In genomic region chr4:136801463-136801862, GRCm38 (mm10) we compare ENCODE assay signal across 22 mouse cellular contexts. TPM values are rescaled to one million over a fixed set of nuclear protein-coding genes. Genes with fewer than 3 reads are reported as not detected.
DNase-seq lines count a peak whose midpoint lies in the region; ATAC-seq and TF ChIP-seq lines count a peak whose summit lies in the region.
"Had no signal": no experiment of that assay in that cellular context is flagged by ENCODE, and none has a peak within 500 bp of the region (broad histone marks: within the 10 kb centered on the region; RNA-seq: fewer than 3 reads in every experiment).

No protein-coding gene starts in this region.

- H3K27ac ChIP-seq in heart, embryonic 10.5 days, result 0 out of 2 replicates have a peak overlapping the region, but pooled peaks have one; percentile 16
- H3K27ac ChIP-seq in heart, adult 2 months, result no peak overlapping the region
- H3K27ac ChIP-seq in midbrain, embryonic 12.5 days (replicated peaks), result 0 out of 2 replicates have a peak overlapping the region, but pooled peaks have one; percentile 36
- no peak overlapping the region for H3K27ac ChIP-seq in midbrain, embryonic 15.5 days
- H3K27ac ChIP-seq: hindbrain, embryonic 13.5 days had no signal

- no peak for DNase-seq in heart, embryonic 10.5 days (ENCODE audit: low spot score)
- DNase-seq in heart, adult 2 months, result no peak
- peak; percentile 42 for DNase-seq in thymus, postnatal 14 days
- no peak for DNase-seq in left cerebral cortex, postnatal 10 days (ENCODE audit: extremely low spot score in 1 of 2, low spot score in 2 of 2)
- no peak for DNase-seq in right cerebral cortex, postnatal 14 days
- DNase-seq: adrenal gland, adult 8-10 months; cerebellum, adult 18-20 months; cerebellum, postnatal 36 days; gastrocnemius, postnatal 14 days; heart, postnatal 36 days; kidney, adult 8-10 months; kidney, postnatal 10 days; lung, postnatal 14 days; spleen, adult 18-20 months had no signal

- intact Hi-C loops in heart, adult 2 months (cut with DNase I), result no loop called here
- intact Hi-C loops in left cerebral cortex, postnatal 10 days (cut with DNase I), result no loop called here

- no peaks in the 10 kb centered on the region for H3K9me3 ChIP-seq in heart, embryonic 10.5 days
- H3K9me3 ChIP-seq in midbrain, embryonic 12.5 days, result no peaks in the 10 kb centered on the region
- H3K9me3 ChIP-seq in midbrain, embryonic 15.5 days, result no peaks in the 10 kb centered on the region
- H3K9me3 ChIP-seq: embryonic facial prominence, embryonic 15.5 days; heart, embryonic 15.5 days; hindbrain, embryonic 13.5 days had no signal

- WGBS in heart, embryonic 10.5 days, result 86% methylated on average over 8 of the region's 8 CpGs
- WGBS in heart, adult 2 months, result 84% methylated on average over 8 of the region's 8 CpGs
- 84% methylated on average over 8 of the region's 8 CpGs for WGBS in midbrain, embryonic 12.5 days
- 96% methylated on average over 8 of the region's 8 CpGs for WGBS in midbrain, embryonic 15.5 days

- H3K4me3 ChIP-seq in heart, embryonic 10.5 days, result no peak overlapping the region
- H3K4me3 ChIP-seq in heart, adult 2 months, result no peak overlapping the region
- H3K4me3 ChIP-seq in midbrain, embryonic 12.5 days, result no peak overlapping the region
- no peak overlapping the region for H3K4me3 ChIP-seq in midbrain, embryonic 15.5 days
- H3K4me3 ChIP-seq in myocyte, result no peak overlapping the region
- H3K4me3 ChIP-seq: embryonic facial prominence, embryonic 15.5 days; heart, embryonic 15.5 days; hindbrain, embryonic 13.5 days had no signal

- no peak for ATAC-seq in midbrain, embryonic 12.5 days (ENCODE audit: low FRiP score, low read depth)
- no peak for ATAC-seq in midbrain, embryonic 15.5 days (replicated peaks)
- ATAC-seq: activated CD4-positive, CD25-positive, alpha-beta regulatory T cell, adult 4 months; forebrain, embryonic 14.5 days had no signal

- peaks cover 46% of the 10 kb centered on the region for H3K27me3 ChIP-seq in heart, embryonic 10.5 days (ENCODE audit: insufficient read depth, poor library complexity, severe bottlenecking)
- H3K27me3 ChIP-seq in heart, adult 2 months (ENCODE audit: control insufficient read depth, insufficient read depth, low read length), result no peaks in the 10 kb centered on the region
- no peaks in the 10 kb centered on the region for H3K27me3 ChIP-seq in midbrain, embryonic 12.5 days
- no peaks in the 10 kb centered on the region for H3K27me3 ChIP-seq in midbrain, embryonic 15.5 days (replicated peaks)
- no peaks in the 10 kb centered on the region for H3K27me3 ChIP-seq in myocyte (ENCODE audit: control insufficient read depth, insufficient read depth, insufficient read length)
- H3K27me3 ChIP-seq: embryonic facial prominence, embryonic 15.5 days; hindbrain, embryonic 13.5 days had no signal

- no peak overlapping the region for H3K4me2 ChIP-seq in midbrain, embryonic 12.5 days (replicated peaks)
- H3K4me2 ChIP-seq in midbrain, embryonic 15.5 days, result no peak overlapping the region
- no peak overlapping the region for H3K4me2 ChIP-seq in myocyte (ENCODE audit: low read depth)
- H3K4me2 ChIP-seq: embryonic facial prominence, embryonic 15.5 days; hindbrain, embryonic 13.5 days had no signal

- no peaks in the 10 kb centered on the region for H3K36me3 ChIP-seq in heart, embryonic 10.5 days
- H3K36me3 ChIP-seq in heart, adult 2 months (ENCODE audit: control insufficient read depth, insufficient read depth, low read length), result no peaks in the 10 kb centered on the region
- H3K36me3 ChIP-seq in midbrain, embryonic 12.5 days, result peaks cover 9% of the 10 kb centered on the region; the same call in 1 of the 2 replicates
- H3K36me3 ChIP-seq in midbrain, embryonic 15.5 days (replicated peaks), result no peaks in the 10 kb centered on the region
- H3K36me3 ChIP-seq in myocyte (ENCODE audit: control insufficient read depth, insufficient read depth), result no peaks in the 10 kb centered on the region
- H3K36me3 ChIP-seq: embryonic facial prominence, embryonic 15.5 days; heart, embryonic 15.5 days; hindbrain, embryonic 13.5 days had no signal

- no peak for TF ChIP-seq EP300 in heart, adult 2 months (IDR thresholded peaks at IDR 0.05; ENCODE audit: insufficient read depth, low read depth, low read length)

- TF ChIP-seq POLR2A in heart, adult 2 months (IDR thresholded peaks at IDR 0.05; ENCODE audit: insufficient read depth, low read depth, low read length), result no peak
- no peak for TF ChIP-seq POLR2A in myocyte (IDR thresholded peaks at IDR 0.05; ENCODE audit: insufficient read length, low read depth)

- H3K79me2 ChIP-seq in heart, adult 2 months (replicated peaks; ENCODE audit: control insufficient read depth, insufficient read depth, low read length), result no peaks in the 10 kb centered on the region
- no peaks in the 10 kb centered on the region for H3K79me2 ChIP-seq in myocyte (ENCODE audit: control insufficient read depth, insufficient read depth)

- H3K9ac ChIP-seq in heart, adult 2 months (ENCODE audit: low read depth, low read length), result no peak overlapping the region
- no peak overlapping the region for H3K9ac ChIP-seq in midbrain, embryonic 12.5 days (replicated peaks)
- H3K9ac ChIP-seq in midbrain, embryonic 15.5 days, result no peak overlapping the region
- H3K9ac ChIP-seq: embryonic facial prominence, embryonic 15.5 days; heart, embryonic 15.5 days; hindbrain, embryonic 13.5 days had no signal

- no peak for TF ChIP-seq CTCF in heart, adult 2 months (IDR thresholded peaks at IDR 0.05)

- peaks cover 87% of the 10 kb centered on the region for H3K4me1 ChIP-seq in heart, embryonic 10.5 days
- H3K4me1 ChIP-seq in heart, adult 2 months (ENCODE audit: control insufficient read depth, insufficient read depth, low read length), result no peaks in the 10 kb centered on the region; the same call in 1 of the 2 replicates
- H3K4me1 ChIP-seq in midbrain, embryonic 12.5 days, result peaks cover 81% of the 10 kb centered on the region
- H3K4me1 ChIP-seq in midbrain, embryonic 15.5 days, result peaks cover 46% of the 10 kb centered on the region

- H3ac ChIP-seq in myocyte (ENCODE audit: control insufficient read depth, insufficient read length), result no peak overlapping the region

TF ChIP-seq in myocyte, 11 proteins besides CTCF, POLR2A, EP300 and RAD21:
- TF ChIP-seq MYOG (IDR thresholded peaks at IDR 0.05; ENCODE audit: control insufficient read depth in 1 of 3, insufficient read depth in 1 of 3, insufficient read length in 2 of 3, low read depth in 2 of 3) (peak in 2 of 3 experiments; percentile 33 to 68), USF1 (IDR thresholded peaks at IDR 0.05; ENCODE audit: low read depth) (no peak), MYOD1 (IDR thresholded peaks at IDR 0.05; ENCODE audit: control insufficient read depth in 1 of 3, insufficient read length in 2 of 3, low read depth in 2 of 3) (peak in 2 of 3 experiments; percentile 59 to 90)

RNA-seq across cellular contexts. Expression of gene Ephb2, which starts 34.3 kb away (rescaled TPM):
- 2.6 and 4.2 TPM in 2 replicates for polyA plus RNA-seq in heart, embryonic 10.5 days (2016; fragmentation: Nextera tagmentation; extraction: Ambion mirVana)
- under 1 TPM; 0.73 to 0.77 TPM for total RNA-seq in heart, adult 2 months (2021)
- polyA plus RNA-seq in heart, adult 2 months (2012; rRNA removed), result 0.96 and 1.2 TPM in 2 replicates
- polyA plus RNA-seq in midbrain, embryonic 12.5 days (2016; fragmentation: Nextera tagmentation; extraction: Ambion mirVana), result 39.8 and 40.0 TPM in 2 replicates
- polyA plus RNA-seq in midbrain, embryonic 15.5 days (2015; fragmentation: Nextera tagmentation; extraction: Ambion mirVana), result 31.0 and 31.7 TPM in 2 replicates
- polyA plus RNA-seq in myocyte (2012; fragmentation: generic; extraction: Trizol), result 21.7 TPM
- total RNA-seq in left cerebral cortex, postnatal 10 days (2021), result 10 to 100 TPM; 45.5 to 46.0 TPM
- polyA plus RNA-seq: activated CD4-positive, CD25-positive, alpha-beta regulatory T cell, adult 4 months had no signal

Comparison
In these comparisons a context has a peak if more than half of its experiments do, and no peak if none do; other contexts are left out.
1. H3K27ac ChIP-seq: peak in heart, embryonic 10.5 days (single experiment) and midbrain, embryonic 12.5 days (single experiment); none in heart, adult 2 months (single experiment) and midbrain, embryonic 15.5 days (single experiment).